Comparison of ENCODE assay signal across 21 mouse cellular contexts in the genomic region with DNA sequence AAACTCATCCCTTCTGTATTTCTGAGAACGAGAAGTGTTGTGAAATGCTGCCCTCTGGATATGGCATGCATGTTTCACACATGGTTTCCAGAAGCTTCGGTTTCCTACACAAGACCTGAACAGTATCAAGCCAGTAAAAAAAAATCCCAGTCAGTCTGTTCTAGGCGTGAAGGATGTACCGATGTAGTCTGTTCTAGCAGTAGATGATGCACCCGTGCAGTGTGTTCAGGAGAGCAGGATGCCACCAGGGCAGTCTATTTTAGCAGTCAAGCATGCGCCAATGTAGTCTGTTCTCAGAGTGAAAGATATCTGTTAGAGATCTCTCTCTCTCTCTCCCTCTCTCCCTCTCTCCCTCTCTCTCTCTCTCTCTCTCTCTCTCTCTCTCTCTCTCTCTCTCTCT.
DNase-seq lines count a peak whose midpoint lies in the region; ATAC-seq and TF ChIP-seq lines count a peak whose summit lies in the region.
"Had no signal": no experiment of that assay in that cellular context is flagged by ENCODE, and none has a peak within 500 bp of the region (broad histone marks: within the 10 kb centered on the region; RNA-seq: fewer than 3 reads in every experiment).

No protein-coding gene starts in this region.

- H3K9ac ChIP-seq in forebrain, embryonic 16.5 days (replicated peaks; ENCODE audit: low read depth, low read length): no peak overlapping the region
- no peak overlapping the region for H3K9ac ChIP-seq in kidney, postnatal 0 days (ENCODE audit: low read depth, low read length)
- H3K9ac ChIP-seq: embryonic facial prominence, embryonic 12.5 days; hindbrain, embryonic 12.5 days; intestine, embryonic 15.5 days had no signal

- H3K4me3 ChIP-seq in forebrain, embryonic 16.5 days (replicated peaks; ENCODE audit: low read length): no peak overlapping the region
- H3K4me3 ChIP-seq in forebrain, embryonic 10.5 days: no peak overlapping the region
- H3K4me3 ChIP-seq in kidney, postnatal 0 days (replicated peaks; ENCODE audit: low read depth, low read length): no peak overlapping the region
- no peak overlapping the region for H3K4me3 ChIP-seq in heart, embryonic 10.5 days
- H3K4me3 ChIP-seq: embryonic facial prominence, embryonic 12.5 days; gastrocnemius, adult 2 months; hindbrain, embryonic 12.5 days; intestine, embryonic 15.5 days had no signal

- WGBS in forebrain, embryonic 16.5 days: 88% methylated on average over 6 of the region's 6 CpGs
- WGBS in forebrain, embryonic 10.5 days: 91% methylated on average over 6 of the region's 6 CpGs
- WGBS in kidney, postnatal 0 days: 89% methylated on average over 6 of the region's 6 CpGs
- WGBS in heart, embryonic 10.5 days: 78% methylated on average over 6 of the region's 6 CpGs

- no peak overlapping the region for H3K27ac ChIP-seq in forebrain, embryonic 16.5 days (ENCODE audit: low read length)
- no peak overlapping the region for H3K27ac ChIP-seq in forebrain, embryonic 10.5 days
- no peak overlapping the region for H3K27ac ChIP-seq in kidney, postnatal 0 days
- no peak overlapping the region for H3K27ac ChIP-seq in heart, embryonic 10.5 days
- H3K27ac ChIP-seq: embryonic facial prominence, embryonic 12.5 days; gastrocnemius, adult 2 months; hindbrain, embryonic 12.5 days; intestine, embryonic 15.5 days had no signal

- no peaks in the 10 kb centered on the region for H3K36me3 ChIP-seq in forebrain, embryonic 16.5 days (ENCODE audit: control insufficient read depth, insufficient read depth)
- no peaks in the 10 kb centered on the region for H3K36me3 ChIP-seq in forebrain, embryonic 10.5 days (replicated peaks)
- H3K36me3 ChIP-seq in kidney, postnatal 0 days (ENCODE audit: insufficient read depth, low read length): no peaks in the 10 kb centered on the region
- H3K36me3 ChIP-seq in heart, embryonic 10.5 days: no peaks in the 10 kb centered on the region
- H3K36me3 ChIP-seq: embryonic facial prominence, embryonic 12.5 days; hindbrain, embryonic 12.5 days; intestine, embryonic 15.5 days had no signal

- no peak overlapping the region for H3K4me2 ChIP-seq in forebrain, embryonic 16.5 days (ENCODE audit: low read length)
- no peak overlapping the region for H3K4me2 ChIP-seq in kidney, postnatal 0 days (ENCODE audit: low read length)
- H3K4me2 ChIP-seq: embryonic facial prominence, embryonic 12.5 days; hindbrain, embryonic 12.5 days; intestine, embryonic 15.5 days had no signal

- 0 out of 2 replicates have a peak, but pooled peaks have one; percentile 16 for TF ChIP-seq CTCF in kidney, postnatal 0 days (IDR thresholded peaks at IDR 0.05; ENCODE audit: low read depth)

- H3K9me3 ChIP-seq in forebrain, embryonic 16.5 days (ENCODE audit: control insufficient read depth, low read length): no peaks in the 10 kb centered on the region
- no peaks in the 10 kb centered on the region for H3K9me3 ChIP-seq in forebrain, embryonic 10.5 days
- H3K9me3 ChIP-seq in kidney, postnatal 0 days (replicated peaks; ENCODE audit: low read length): no peaks in the 10 kb centered on the region
- H3K9me3 ChIP-seq in heart, embryonic 10.5 days: no peaks in the 10 kb centered on the region
- H3K9me3 ChIP-seq: embryonic facial prominence, embryonic 12.5 days; hindbrain, embryonic 12.5 days; intestine, embryonic 15.5 days had no signal

- H3K27me3 ChIP-seq in forebrain, embryonic 16.5 days (replicated peaks; ENCODE audit: control insufficient read depth, insufficient read depth, low read length): no peaks in the 10 kb centered on the region
- H3K27me3 ChIP-seq in forebrain, embryonic 10.5 days (ENCODE audit: poor library complexity, severe bottlenecking): no peaks in the 10 kb centered on the region
- H3K27me3 ChIP-seq in kidney, postnatal 0 days (ENCODE audit: insufficient read depth, low read length): no peaks in the 10 kb centered on the region
- no peaks in the 10 kb centered on the region for H3K27me3 ChIP-seq in heart, embryonic 10.5 days (ENCODE audit: insufficient read depth, poor library complexity, severe bottlenecking)
- H3K27me3 ChIP-seq: embryonic facial prominence, embryonic 12.5 days; hindbrain, embryonic 12.5 days; intestine, embryonic 15.5 days had no signal

- peak; percentile 64; the same call in 1 of the 2 replicates for ATAC-seq in forebrain, embryonic 16.5 days
- ATAC-seq in kidney, postnatal 0 days (replicated peaks; ENCODE audit: low FRiP score, low read depth): no peak
- ATAC-seq: forebrain, embryonic 14.5 days; intestine, embryonic 15.5 days had no signal

- DNase-seq in forebrain, embryonic 10.5 days (ENCODE audit: extremely low spot score, low spot score): no peak
- no peak for DNase-seq in kidney, postnatal 0 days (ENCODE audit: low spot score)
- DNase-seq in kidney, adult 9 months: no peak
- DNase-seq in right cerebral cortex, postnatal 10 days (ENCODE audit: low spot score in 2 of 2): peak; percentile 23 to 24
- DNase-seq in right cerebral cortex, postnatal 14 days: no peak
- DNase-seq in heart, embryonic 10.5 days (ENCODE audit: low spot score): no peak
- no peak for DNase-seq in thymus, postnatal 10 days (ENCODE audit: low spot score in 2 of 2)
- DNase-seq: adrenal gland, adult 2 months; adrenal gland, postnatal 25 days; cerebellum, adult 8-10 months; cerebellum, postnatal 25 days; gastrocnemius, adult 2 months; gastrocnemius, postnatal 36 days; heart, adult 11 months; heart, postnatal 10 days; heart, postnatal 4 days had no signal

- H3K4me1 ChIP-seq in forebrain, embryonic 16.5 days (replicated peaks; ENCODE audit: control insufficient read depth, insufficient read depth, low read length): no peaks in the 10 kb centered on the region
- H3K4me1 ChIP-seq in forebrain, embryonic 10.5 days: no peaks in the 10 kb centered on the region
- no peaks in the 10 kb centered on the region for H3K4me1 ChIP-seq in kidney, postnatal 0 days (replicated peaks; ENCODE audit: insufficient read depth, low read length)
- no peaks in the 10 kb centered on the region for H3K4me1 ChIP-seq in heart, embryonic 10.5 days
- H3K4me1 ChIP-seq: embryonic facial prominence, embryonic 12.5 days; hindbrain, embryonic 12.5 days; intestine, embryonic 15.5 days had no signal

Comparison
In these comparisons a context has a peak if more than half of its experiments do, and no peak if none do; other contexts are left out.
1. DNase-seq: peak in right cerebral cortex, postnatal 10 days (2 of 2); none in forebrain, embryonic 10.5 days (single experiment), kidney, postnatal 0 days (single experiment), kidney, adult 9 months (single experiment), right cerebral cortex, postnatal 14 days (single experiment), heart, embryonic 10.5 days (single experiment) and thymus, postnatal 10 days (0 of 2).